Mouse (Mus musculus) left cerebral cortex, postnatal 36 days (tissue): Measurements from ENCODE around the gene 4933424G06Rik. TPM values are rescaled to one million over a fixed set of nuclear protein-coding genes. Genes with fewer than 3 reads are reported as not detected.

Source experiments
- microRNA-seq: library from miRNA; unstranded; fragments of <30 nt; microRNA quantifications from one replicate; pipeline ENCODE4 v1.2.0, GENCODE M21; 2022
- total RNA-seq, 2 experiments: library from RNA; stranded (reverse); gene quantifications; 2 replicates each; pipeline ENCODE4 v1.2.3; 2021

4933424G06Rik gene
- total RNA-seq, 2 experiments from 2014 or later: 1.1 to 2.6 TPM

Small RNAs within 50 kb of the gene (microRNA-seq; reads per million reads assigned to microRNA genes)
- not detected for gene Gm24133

Other genes with a start within 250 kb of the 4933424G06Rik start
- gene Cnnm4, start 238.5 kb upstream of the 4933424G06Rik start, total RNA-seq: 10 to 100 TPM; 13.3 to 14.0 TPM
- gene Cnnm3, start 198.3 kb upstream of the 4933424G06Rik start, total RNA-seq: 10 to 100 TPM; 30.4 to 32.9 TPM
- gene Ankrd23, start 173.3 kb upstream of the 4933424G06Rik start, total RNA-seq: 1 to 10 TPM; 3.1 to 9.6 TPM
- gene Gm42417, start 170.7 kb upstream of the 4933424G06Rik start, total RNA-seq: not detected
- gene Ankrd39, start 162.7 kb upstream of the 4933424G06Rik start, total RNA-seq: 10 to 100 TPM; 11.9 to 15.8 TPM
- 10 to 100 TPM; 15.8 to 16.4 TPM for gene Sema4c, start 151.8 kb upstream of the 4933424G06Rik start, total RNA-seq
- gene Fam178b, start 27.0 kb upstream of the 4933424G06Rik start, total RNA-seq: not detected
- 100 to 1,000 TPM; 579 to 668 TPM for gene Cox5b, start 18.7 kb upstream of the 4933424G06Rik start, total RNA-seq
- gene Actr1b, start 4.3 kb downstream of the 4933424G06Rik start, total RNA-seq: 100 to 1,000 TPM; 336 to 347 TPM
- gene Zap70, start 51.6 kb downstream of the 4933424G06Rik start, total RNA-seq: 1 to 10 TPM; 1.2 to 1.3 TPM
- gene Tmem131, start 233.5 kb downstream of the 4933424G06Rik start, total RNA-seq: 10 to 100 TPM; 49.7 to 65.2 TPM